Mouse (Mus musculus) heart, embryonic 11.5 days (tissue): ENCODE results near the gene Slc2a9. TPM values are rescaled to one million over a fixed set of nuclear protein-coding genes. Genes with fewer than 3 reads are reported as not detected.

Source experiments
- ATAC-seq: fragments of 200-750 bp; cut with Nextera tagmentation; replicated peaks from 2 replicates; pipeline ENCODE4 v1.8.0; 2017; ENCODE audit warnings: moderate library complexity; ENCODE audit not compliant: insufficient number of reproducible peaks, low FRiP score, low TSS enrichment
- H3K27ac ChIP-seq: fragments of 300-500 bp; sonication (generic); 2 replicates; pipeline ENCODE4 v1.5.1; 2014; ENCODE audit warnings: mild to moderate bottlenecking, low read depth, low read length
- H3K27me3 ChIP-seq: fragments of 300-500 bp; sonication (generic); 2 replicates; pipeline ENCODE4 v1.6.1; 2014; ENCODE audit warnings: mild to moderate bottlenecking, low read length, mixed read lengths; ENCODE audit not compliant: control insufficient read depth, insufficient read depth
- H3K36me3 ChIP-seq: fragments of 300-500 bp; sonication (generic); 2 replicates; pipeline ENCODE4 v1.6.1; 2014; ENCODE audit warnings: mild to moderate bottlenecking, low read length, moderate library complexity, mixed read lengths; ENCODE audit not compliant: control insufficient read depth, insufficient read depth
- H3K4me1 ChIP-seq: fragments of 300-500 bp; sonication (generic); 2 replicates; pipeline ENCODE4 v1.6.1; 2014; ENCODE audit warnings: low read length; ENCODE audit not compliant: control insufficient read depth, insufficient read depth
- H3K4me2 ChIP-seq: fragments of 300-500 bp; sonication (generic); 2 replicates; pipeline ENCODE4 v1.6.1; 2014; ENCODE audit warnings: mild to moderate bottlenecking, moderate library complexity
- H3K4me3 ChIP-seq: fragments of 300-500 bp; sonication (generic); 2 replicates; pipeline ENCODE4 v1.5.1; 2014; ENCODE audit warnings: low read depth, low read length
- H3K9ac ChIP-seq: fragments of 300-500 bp; sonication (generic); 2 replicates; pipeline ENCODE4 v1.6.1; 2014; ENCODE audit warnings: mild to moderate bottlenecking, low read depth, low read length, moderate library complexity
- H3K9me3 ChIP-seq: fragments of 300-500 bp; sonication (generic); replicated peaks from 2 replicates; pipeline ENCODE4 v1.6.1; 2016; ENCODE audit warnings: low read length; ENCODE audit not compliant: control insufficient read depth
- WGBS: fragments of 180-500 bp; shearing (Covaris S2); extraction: QIAGEN DNeasy Blood & Tissue Kit; methylation state at CpG from one replicate; pipeline ENCODE4 v1.1.7; 2014; ENCODE audit not compliant: insufficient replicate concordance; 5-methylcytosine and 5-hydroxymethylcytosine counted together
- polyA plus RNA-seq: library from polyadenylated mRNA; unstranded; fragments of >200 nt; fragmentation: Nextera tagmentation; extraction: Ambion mirVana; gene quantifications from 2 replicates; pipeline ENCODE4 v1.2.1, GENCODE M21; 2014

Gene Slc2a9
- polyA plus RNA-seq, 1 experiment from 2014 or later: 0.19 TPM

DNA sequence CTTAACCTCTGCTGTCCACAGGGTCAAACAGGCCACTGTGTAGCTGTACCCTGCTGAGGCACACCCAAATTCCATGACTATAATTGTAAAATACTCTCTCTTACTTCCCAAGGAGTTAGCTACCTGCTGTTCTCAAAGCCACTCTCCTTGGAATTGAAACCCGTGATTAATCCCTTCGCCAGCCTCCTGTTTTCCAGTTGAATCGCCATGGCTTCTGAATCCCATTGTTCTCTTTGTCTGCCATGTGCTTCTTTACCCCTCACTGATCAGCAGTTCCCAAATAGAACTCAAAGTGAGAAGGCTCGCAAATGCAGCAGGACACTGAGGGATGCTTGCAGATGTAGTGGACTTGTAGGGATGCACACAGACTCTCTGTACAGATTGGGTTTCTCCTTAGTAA lies 80.5 kb downstream of the Slc2a9 start:
- Histone ChIP-seq H3K9me3 (no peaks in the 10 kb centered on the region), H3K9ac (no peak overlapping the region), H3K27me3 (no peaks in the 10 kb centered on the region), H3K4me3 (no peak overlapping the region), H3K4me1 (no peaks in the 10 kb centered on the region), H3K36me3 (no peaks in the 10 kb centered on the region), H3K27ac (no peak overlapping the region), H3K4me2 (no peak overlapping the region)
- ATAC-seq: no peak
- 60% methylated on average over 4 of the region's 4 CpGs for WGBS

DNA sequence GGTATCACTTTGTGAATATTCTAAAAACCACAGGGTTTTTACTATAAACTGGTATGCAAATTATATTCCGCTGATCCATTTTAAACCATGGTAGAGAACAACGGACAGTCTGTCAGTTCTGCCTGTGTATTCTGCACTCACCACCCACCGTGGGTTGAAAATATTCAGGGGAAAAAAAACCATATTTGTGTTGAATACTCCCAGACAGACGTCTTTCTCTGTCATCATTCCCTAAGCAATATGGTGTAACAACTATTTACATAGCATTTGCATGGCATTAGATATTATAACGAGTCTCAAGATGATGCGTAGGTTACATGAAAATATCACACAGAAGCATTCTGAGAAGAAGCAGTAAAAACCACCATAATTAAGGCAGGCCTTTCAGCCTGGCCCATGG lies 84.1 kb downstream of the Slc2a9 start:
- WGBS: 86% methylated on average over 6 of the region's 6 CpGs
- H3K27ac ChIP-seq: no peak overlapping the region
- no peak overlapping the region for H3K9ac ChIP-seq
- H3K36me3 ChIP-seq: no peaks in the 10 kb centered on the region
- no peak for ATAC-seq
- H3K27me3 ChIP-seq: no peaks in the 10 kb centered on the region
- H3K4me2 ChIP-seq: no peak overlapping the region
- no peak overlapping the region for H3K4me3 ChIP-seq
- no peaks in the 10 kb centered on the region for H3K4me1 ChIP-seq
- 0 out of 2 replicates have a peak, but pooled peaks cover 5% of the 10 kb centered on the region for H3K9me3 ChIP-seq

DNA sequence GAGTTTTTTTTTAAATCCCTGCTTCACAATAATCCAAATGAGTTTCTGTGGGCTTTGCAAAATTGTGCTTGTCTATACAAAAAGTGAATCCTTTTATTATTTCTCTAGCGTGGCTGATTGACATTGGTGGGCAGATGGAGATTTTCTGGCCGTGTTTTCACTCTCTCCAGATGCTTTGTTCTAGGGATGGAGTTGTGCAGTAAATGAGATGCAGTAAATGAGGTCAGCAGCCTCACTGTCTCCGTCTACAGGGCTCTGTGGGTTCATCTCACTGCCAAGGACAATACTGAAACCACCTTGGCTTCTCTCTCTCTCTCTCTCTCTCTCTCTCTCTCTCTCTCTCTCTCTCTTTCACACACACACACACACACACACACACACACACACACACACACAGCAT lies 99.3 kb downstream of the Slc2a9 start:
- ATAC-seq: no peak
- H3K9ac ChIP-seq: no peak overlapping the region
- H3K9me3 ChIP-seq: no peaks in the 10 kb centered on the region
- no peaks in the 10 kb centered on the region for H3K4me1 ChIP-seq
- no peak overlapping the region for H3K4me3 ChIP-seq
- no peaks in the 10 kb centered on the region for H3K27me3 ChIP-seq
- no peak overlapping the region for H3K4me2 ChIP-seq
- WGBS: 63% methylated on average over 3 of the region's 3 CpGs
- H3K36me3 ChIP-seq: no peaks in the 10 kb centered on the region
- H3K27ac ChIP-seq: no peak overlapping the region

DNA sequence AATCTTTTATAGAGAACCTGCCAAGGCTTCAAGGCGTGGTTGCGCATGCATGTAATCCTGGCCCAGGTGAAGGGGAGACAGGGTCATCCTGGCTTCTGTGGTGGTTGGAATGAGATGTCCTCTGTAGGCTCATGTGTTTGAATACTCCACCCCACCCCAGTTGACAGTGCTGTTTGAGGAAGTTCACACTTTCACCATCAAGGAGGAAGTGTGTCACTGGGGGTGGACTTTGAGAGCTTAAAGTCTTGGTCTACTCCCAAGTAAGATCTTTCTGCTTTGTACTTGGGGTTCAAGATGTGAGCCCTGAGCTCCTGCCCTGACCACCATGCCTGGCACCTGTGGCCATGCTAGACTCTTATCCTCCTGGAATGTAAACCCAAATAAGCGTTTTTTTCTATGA lies 100.7 kb downstream of the Slc2a9 start:
- H3K27ac ChIP-seq: no peak overlapping the region
- no peak overlapping the region for H3K4me3 ChIP-seq
- H3K9ac ChIP-seq: no peak overlapping the region
- no peak for ATAC-seq
- no peaks in the 10 kb centered on the region for H3K36me3 ChIP-seq
- no peaks in the 10 kb centered on the region for H3K4me1 ChIP-seq
- H3K27me3 ChIP-seq: no peaks in the 10 kb centered on the region
- 90% methylated on average over 3 of the region's 3 CpGs for WGBS
- no peaks in the 10 kb centered on the region for H3K9me3 ChIP-seq
- H3K4me2 ChIP-seq: no peak overlapping the region

DNA sequence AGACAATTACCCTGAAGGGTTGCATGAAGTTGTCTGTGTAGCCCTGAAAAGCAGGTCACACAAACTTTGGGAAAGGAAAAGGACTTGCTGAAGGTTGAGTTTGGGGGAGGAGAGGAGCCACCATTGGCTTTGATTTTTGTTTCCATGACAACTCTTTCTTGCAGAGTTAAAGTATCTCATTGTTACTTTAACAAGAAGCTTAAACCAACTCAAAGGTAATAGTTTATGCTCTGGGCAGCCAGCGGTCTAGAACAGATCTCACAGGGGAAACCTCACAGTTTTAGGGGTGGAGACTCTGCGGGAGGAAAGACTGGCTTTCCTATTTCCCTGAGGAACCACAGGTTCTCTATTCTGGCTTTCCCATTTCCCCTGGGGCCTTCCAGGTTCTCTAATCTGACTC lies 114.1 kb downstream of the Slc2a9 start:
- Histone ChIP-seq H3K4me3 (no peak overlapping the region), H3K27ac (no peak overlapping the region), H3K4me2 (no peak overlapping the region), H3K9me3 (no peaks in the 10 kb centered on the region), H3K4me1 (no peaks in the 10 kb centered on the region), H3K27me3 (no peaks in the 10 kb centered on the region), H3K9ac (no peak overlapping the region), H3K36me3 (no peaks in the 10 kb centered on the region)
- 38% methylated on average over 2 of the region's 2 CpGs for WGBS
- ATAC-seq: no peak

DNA sequence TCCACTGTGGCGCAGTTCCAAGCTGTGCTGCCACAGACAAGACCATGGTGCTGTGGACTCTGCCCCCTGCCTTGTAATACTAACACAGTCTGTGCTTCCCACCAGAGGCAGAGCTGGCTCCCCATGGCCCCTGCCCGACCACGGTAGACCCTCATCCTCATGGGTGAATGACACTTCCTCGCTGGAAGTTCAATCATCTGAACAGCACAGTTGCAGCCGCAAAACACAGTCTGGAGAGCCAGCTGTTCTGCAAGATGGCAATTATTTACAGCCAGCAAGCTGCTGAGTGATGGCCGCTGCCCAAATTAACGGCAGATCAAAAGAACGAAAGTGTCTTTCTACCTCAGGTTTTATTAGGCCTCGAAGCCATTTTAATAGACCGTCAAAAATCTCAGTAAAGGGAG lies 114.5 kb downstream of the Slc2a9 start:
- no peaks in the 10 kb centered on the region for H3K9me3 ChIP-seq
- no peaks in the 10 kb centered on the region for H3K4me1 ChIP-seq
- no peak overlapping the region for H3K4me2 ChIP-seq
- WGBS: 67% methylated on average over 10 of the region's 10 CpGs
- no peaks in the 10 kb centered on the region for H3K36me3 ChIP-seq
- no peak for ATAC-seq
- no peak overlapping the region for H3K9ac ChIP-seq
- 0 out of 2 replicates have a peak, but pooled peaks cover 2% of the 10 kb centered on the region for H3K27me3 ChIP-seq
- no peak overlapping the region for H3K4me3 ChIP-seq
- no peak overlapping the region for H3K27ac ChIP-seq

DNA sequence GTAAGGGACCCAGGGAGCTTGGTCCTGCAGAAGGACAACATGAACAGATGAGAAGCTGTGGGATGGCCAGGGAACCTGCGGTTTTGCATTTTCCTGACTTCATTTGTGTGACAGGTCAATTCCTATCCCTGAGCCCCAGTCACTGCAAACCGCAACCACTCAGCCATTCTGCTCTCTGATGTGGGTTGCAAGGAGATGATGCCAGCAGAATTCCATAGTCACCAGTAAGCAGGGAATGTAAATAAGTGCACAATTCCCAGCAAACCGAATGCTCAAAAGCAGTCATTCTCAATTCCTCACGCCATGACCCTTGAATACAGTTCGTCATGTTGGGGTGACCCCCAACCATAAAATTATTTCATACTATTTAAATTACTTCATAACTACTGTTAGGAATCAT lies 123.0 kb downstream of the Slc2a9 start:
- H3K4me1 ChIP-seq: no peaks in the 10 kb centered on the region
- no peak overlapping the region for H3K4me2 ChIP-seq
- H3K27ac ChIP-seq: no peak overlapping the region
- no peaks in the 10 kb centered on the region for H3K36me3 ChIP-seq
- H3K9me3 ChIP-seq: no peaks in the 10 kb centered on the region
- WGBS: 83% methylated on average over 5 of the region's 5 CpGs
- ATAC-seq: no peak
- H3K9ac ChIP-seq: no peak overlapping the region
- 0 out of 2 replicates have a peak, but pooled peaks cover 2% of the 10 kb centered on the region for H3K27me3 ChIP-seq
- H3K4me3 ChIP-seq: no peak overlapping the region

DNA sequence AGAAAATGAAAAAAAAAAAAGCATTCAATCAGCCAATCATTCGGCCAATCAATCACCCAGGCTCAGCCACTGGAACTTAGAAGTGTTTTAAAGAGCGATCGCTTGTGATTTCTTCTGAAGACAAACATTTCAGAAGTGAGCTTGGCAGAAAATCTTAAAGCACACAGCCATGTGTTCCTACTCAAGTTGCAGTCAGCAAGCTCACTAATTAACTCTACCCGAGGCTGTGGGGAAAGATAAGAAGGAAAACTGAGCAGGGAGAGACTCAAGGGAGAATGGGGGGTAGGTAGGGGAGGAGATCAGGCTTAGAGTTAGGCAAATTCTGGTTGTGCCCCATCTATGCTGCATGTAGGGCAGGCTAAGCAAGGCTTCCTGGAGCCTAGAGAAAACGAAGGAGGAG lies 130.6 kb downstream of the Slc2a9 start:
- no peaks in the 10 kb centered on the region for H3K9me3 ChIP-seq
- no peaks in the 10 kb centered on the region for H3K27me3 ChIP-seq
- H3K4me1 ChIP-seq: no peaks in the 10 kb centered on the region
- ATAC-seq: no peak
- no peaks in the 10 kb centered on the region for H3K36me3 ChIP-seq
- no peak overlapping the region for H3K4me3 ChIP-seq
- no peak overlapping the region for H3K9ac ChIP-seq
- H3K27ac ChIP-seq: no peak overlapping the region
- 19% methylated on average over 5 of the region's 5 CpGs for WGBS
- H3K4me2 ChIP-seq: no peak overlapping the region

DNA sequence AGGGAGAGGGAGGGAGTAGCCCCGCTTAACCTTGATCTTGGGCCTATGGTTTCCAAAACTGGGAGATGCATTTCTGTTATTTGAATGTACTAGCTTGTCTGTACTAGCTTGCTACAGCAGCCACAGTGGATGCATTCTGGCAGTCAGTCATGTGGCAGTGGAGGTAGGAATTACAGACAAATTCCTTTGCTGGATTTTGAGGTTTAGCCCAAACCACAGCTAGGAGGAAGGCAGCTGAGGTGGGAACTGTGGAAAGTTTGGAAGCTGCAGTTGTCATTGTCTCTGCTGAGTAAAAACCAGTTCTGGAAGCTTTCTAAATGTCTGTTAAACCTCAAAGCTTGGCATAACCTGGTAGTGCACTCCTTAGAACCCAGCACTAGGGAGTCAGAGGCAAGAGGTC lies 131.6 kb downstream of the Slc2a9 start:
- Histone ChIP-seq H3K9me3 (no peaks in the 10 kb centered on the region), H3K36me3 (no peaks in the 10 kb centered on the region), H3K9ac (no peak overlapping the region), H3K4me1 (0 out of 2 replicates have a peak, but pooled peaks cover 4% of the 10 kb centered on the region), H3K27ac (no peak overlapping the region), H3K4me3 (no peak overlapping the region), H3K27me3 (no peaks in the 10 kb centered on the region), H3K4me2 (no peak overlapping the region)
- no peak for ATAC-seq
- 80% methylated on average over 1 of the region's 1 CpGs for WGBS
